Mouse (Mus musculus): ENCODE results near the gene Bap1. TPM values are rescaled to one million over a fixed set of nuclear protein-coding genes. Genes with fewer than 3 reads are reported as not detected.
A peak's percentile ranks its signal among the peaks of the same experiment; 100 is the strongest.

Gene Bap1
- polyA plus RNA-seq, 1 experiment: 106 TPM

DNA sequence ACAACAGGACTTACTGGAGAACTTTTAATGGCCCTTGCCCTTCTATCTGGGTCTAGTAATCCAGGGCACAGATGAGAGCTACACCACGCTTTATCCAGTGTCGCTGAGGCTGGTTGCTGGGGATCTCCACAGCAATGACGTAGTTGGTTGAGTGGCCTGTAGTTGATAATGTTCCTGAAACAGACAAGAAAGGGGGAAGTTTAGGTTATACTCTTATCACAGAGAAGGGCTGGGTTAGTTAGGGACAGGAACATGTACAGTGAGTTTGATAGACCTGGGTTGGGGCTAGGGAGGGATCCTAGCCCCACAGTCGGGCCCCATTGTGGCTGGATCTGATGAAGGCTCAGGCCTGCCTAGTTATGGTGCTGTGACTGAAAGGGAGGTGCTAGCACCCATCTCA lies 9.1 kb downstream of the Bap1 start:
- 96% methylated on average over 4 of the region's 4 CpGs for WGBS

DNA sequence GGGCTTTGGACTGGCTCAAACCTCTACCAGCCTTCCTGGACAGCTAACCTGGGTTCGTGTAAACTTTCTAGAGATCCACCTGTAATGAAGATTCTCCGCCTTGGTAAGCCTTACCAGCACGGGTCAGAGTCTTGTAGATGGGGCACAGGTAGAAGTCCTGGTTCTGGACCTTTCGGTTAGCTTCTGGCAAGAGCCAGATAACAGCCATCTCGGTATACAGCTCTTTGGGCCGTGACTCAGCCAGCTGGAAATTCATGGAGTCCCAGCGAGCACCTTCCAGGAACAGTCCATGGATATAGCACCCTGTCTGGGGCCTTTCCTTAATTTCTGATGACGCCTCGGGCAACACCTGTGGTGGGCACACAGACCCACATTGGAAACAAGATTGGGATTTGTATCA lies 9.7 kb downstream of the Bap1 start:
- Histone ChIP-seq H3K36me3 (ENCODE audit: control insufficient read depth, insufficient read depth, low read length) (peaks cover 46% of the 10 kb centered on the region), H3K4me1 (replicated peaks; ENCODE audit: control insufficient read depth, insufficient read depth, low read length) (no peaks in the 10 kb centered on the region), H3K27me3 (ENCODE audit: control insufficient read depth, insufficient read depth, low read length) (no peaks in the 10 kb centered on the region), H3K27ac (ENCODE audit: control insufficient read depth, insufficient read depth, low read length) (no peak overlapping the region), H3K4me3 (ENCODE audit: control insufficient read depth, insufficient read depth, low read length) (no peak overlapping the region)
- DNase-seq: no peak
- TF ChIP-seq CTCF (IDR thresholded peaks at IDR 0.05; ENCODE audit: borderline replicate concordance, control insufficient read depth, extremely low read depth, insufficient read depth, low read length, poor library complexity) (no peak), POLR2A (IDR thresholded peaks at IDR 0.05; ENCODE audit: control insufficient read depth, extremely low read depth, insufficient read depth, low read length, poor library complexity) (no peak)
- WGBS: 97% methylated on average over 9 of the region's 9 CpGs

More for the DNA sequence above, 9.1 kb downstream of the Bap1 start:
- Histone ChIP-seq H3K4me3 (ENCODE audit: control insufficient read depth, insufficient read depth, low read length) (no peak overlapping the region), H3K36me3 (ENCODE audit: control insufficient read depth, insufficient read depth, low read length) (peaks cover 52% of the 10 kb centered on the region), H3K4me1 (replicated peaks; ENCODE audit: control insufficient read depth, insufficient read depth, low read length) (no peaks in the 10 kb centered on the region), H3K27me3 (ENCODE audit: control insufficient read depth, insufficient read depth, low read length) (no peaks in the 10 kb centered on the region), H3K27ac (ENCODE audit: control insufficient read depth, insufficient read depth, low read length) (no peak overlapping the region)
- no peak for DNase-seq
- TF ChIP-seq POLR2A (IDR thresholded peaks at IDR 0.05; ENCODE audit: control insufficient read depth, extremely low read depth, insufficient read depth, low read length, poor library complexity) (no peak), CTCF (IDR thresholded peaks at IDR 0.05; ENCODE audit: borderline replicate concordance, control insufficient read depth, extremely low read depth, insufficient read depth, low read length, poor library complexity) (no peak)

- Histone ChIP-seq H3K27ac (ENCODE audit: control insufficient read depth, insufficient read depth, low read length) (no peak overlapping the region), H3K36me3 (ENCODE audit: control insufficient read depth, insufficient read depth, low read length) (no peaks in the 10 kb centered on the region), H3K27me3 (ENCODE audit: control insufficient read depth, insufficient read depth, low read length) (no peaks in the 10 kb centered on the region), H3K4me1 (replicated peaks; ENCODE audit: control insufficient read depth, insufficient read depth, low read length) (peaks cover 5% of the 10 kb centered on the region; the same call in 1 of the 2 replicates), H3K4me3 (ENCODE audit: control insufficient read depth, insufficient read depth, low read length) (no peak overlapping the region)
- DNase-seq: no peak
- TF ChIP-seq CTCF (IDR thresholded peaks at IDR 0.05; ENCODE audit: borderline replicate concordance, control insufficient read depth, extremely low read depth, insufficient read depth, low read length, poor library complexity) (no peak), POLR2A (IDR thresholded peaks at IDR 0.05; ENCODE audit: control insufficient read depth, extremely low read depth, insufficient read depth, low read length, poor library complexity) (no peak)
- 97% methylated on average over 11 of the region's 11 CpGs for WGBS
These were observed 16.4 kb downstream of the Bap1 start for GRCm38 (mm10) chr14:31267649-31268048.

DNA sequence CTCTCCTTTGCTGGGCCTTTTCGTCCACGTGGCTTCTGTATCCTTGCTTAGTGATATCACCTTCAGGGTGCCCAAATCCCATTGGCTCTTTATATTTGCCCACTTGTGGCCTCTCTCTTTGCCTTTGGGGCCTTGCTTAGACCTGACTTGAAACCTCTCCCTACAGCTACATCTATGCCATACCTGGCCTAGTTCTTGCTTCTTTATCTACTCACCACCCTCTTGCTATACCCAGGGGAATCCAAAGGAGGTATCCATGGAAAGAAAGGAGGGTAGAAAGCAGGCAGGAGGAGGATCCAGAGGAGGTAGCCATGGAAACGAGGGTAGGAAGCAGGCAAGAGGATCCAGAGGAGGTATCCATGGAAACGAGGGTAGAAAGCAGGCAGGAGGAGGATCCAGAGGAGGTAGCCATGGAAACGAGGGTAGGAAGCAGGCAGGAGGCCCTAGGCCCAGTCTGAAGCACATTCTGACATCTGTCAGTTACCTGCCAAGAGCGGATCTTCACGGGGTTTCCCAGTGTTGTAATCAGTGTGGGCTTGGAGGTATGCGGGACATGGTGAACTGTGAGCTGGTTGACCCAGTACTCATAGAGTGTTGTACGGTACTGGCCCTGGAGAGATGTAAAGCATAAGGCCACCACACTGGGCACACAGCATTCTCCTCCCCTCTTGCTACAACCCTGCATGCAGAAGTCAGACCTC lies 17.2 kb downstream of the Bap1 start:
- 91% methylated on average over 9 of the region's 9 CpGs for WGBS
- Histone ChIP-seq H3K36me3 (ENCODE audit: control insufficient read depth, insufficient read depth, low read length) (no peaks in the 10 kb centered on the region), H3K27ac (ENCODE audit: control insufficient read depth, insufficient read depth, low read length) (no peak overlapping the region), H3K4me1 (replicated peaks; ENCODE audit: control insufficient read depth, insufficient read depth, low read length) (peaks cover 5% of the 10 kb centered on the region; the same call in 1 of the 2 replicates), H3K4me3 (ENCODE audit: control insufficient read depth, insufficient read depth, low read length) (no peak overlapping the region), H3K27me3 (ENCODE audit: control insufficient read depth, insufficient read depth, low read length) (no peaks in the 10 kb centered on the region)
- no peak for DNase-seq
- TF ChIP-seq CTCF (IDR thresholded peaks at IDR 0.05; ENCODE audit: borderline replicate concordance, control insufficient read depth, extremely low read depth, insufficient read depth, low read length, poor library complexity) (no peak), POLR2A (IDR thresholded peaks at IDR 0.05; ENCODE audit: control insufficient read depth, extremely low read depth, insufficient read depth, low read length, poor library complexity) (no peak)

DNA sequence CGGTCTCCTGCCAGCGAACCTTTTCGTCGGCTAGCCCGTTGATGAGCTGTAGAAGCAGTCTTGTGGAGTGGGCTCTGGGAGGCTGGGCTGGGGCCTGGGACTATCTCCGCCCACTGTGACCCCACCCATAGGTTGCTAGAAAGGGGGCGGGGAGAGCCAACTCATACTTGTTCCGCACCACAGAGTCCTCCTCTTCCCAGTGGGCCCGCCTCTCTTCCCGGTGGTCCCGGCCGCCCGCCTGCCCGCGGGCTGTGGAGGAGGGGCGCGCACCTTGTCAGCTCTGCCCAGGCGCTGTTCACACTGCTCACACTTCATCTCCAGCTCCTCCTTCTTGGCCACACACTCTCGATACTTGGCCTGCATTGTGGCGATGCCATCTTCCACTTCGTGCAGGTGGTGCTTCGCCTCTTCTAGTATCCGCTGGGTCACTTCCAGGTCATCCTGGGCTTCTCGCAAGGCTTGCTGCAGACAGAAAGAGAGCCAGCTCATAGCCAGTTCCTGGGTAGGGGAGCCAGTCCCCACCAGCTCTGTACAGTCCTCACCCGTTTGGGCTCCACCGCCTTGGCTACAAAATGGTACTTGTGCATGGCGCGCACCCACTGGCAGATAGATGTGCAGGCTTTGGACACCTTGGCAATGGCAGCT lies 18.3 kb downstream of the Bap1 start:
- TF ChIP-seq POLR2A (IDR thresholded peaks at IDR 0.05; ENCODE audit: control insufficient read depth, extremely low read depth, insufficient read depth, low read length, poor library complexity): no peak
- no peak for TF ChIP-seq CTCF (IDR thresholded peaks at IDR 0.05; ENCODE audit: borderline replicate concordance, control insufficient read depth, extremely low read depth, insufficient read depth, low read length, poor library complexity)
- H3K4me3 ChIP-seq (ENCODE audit: control insufficient read depth, insufficient read depth, low read length): no peak overlapping the region
- peaks cover 5% of the 10 kb centered on the region; the same call in 1 of the 2 replicates for H3K4me1 ChIP-seq (replicated peaks; ENCODE audit: control insufficient read depth, insufficient read depth, low read length)

GRCm38 (mm10) chr14:31271121-31271520 lies 19.9 kb downstream of the Bap1 start:
- Histone ChIP-seq H3K36me3 (ENCODE audit: control insufficient read depth, insufficient read depth, low read length) (no peaks in the 10 kb centered on the region), H3K27me3 (ENCODE audit: control insufficient read depth, insufficient read depth, low read length) (no peaks in the 10 kb centered on the region), H3K4me3 (ENCODE audit: control insufficient read depth, insufficient read depth, low read length) (no peak overlapping the region), H3K4me1 (replicated peaks; ENCODE audit: control insufficient read depth, insufficient read depth, low read length) (peaks cover 5% of the 10 kb centered on the region; the same call in 1 of the 2 replicates), H3K27ac (ENCODE audit: control insufficient read depth, insufficient read depth, low read length) (no peak overlapping the region)
- WGBS: 97% methylated on average over 6 of the region's 6 CpGs
- no peak for DNase-seq
- TF ChIP-seq POLR2A (IDR thresholded peaks at IDR 0.05; ENCODE audit: control insufficient read depth, extremely low read depth, insufficient read depth, low read length, poor library complexity) (no peak), CTCF (IDR thresholded peaks at IDR 0.05; ENCODE audit: borderline replicate concordance, control insufficient read depth, extremely low read depth, insufficient read depth, low read length, poor library complexity) (no peak)

More for the DNA sequence above, 18.3 kb downstream of the Bap1 start:
- 42% methylated on average over 28 of the region's 28 CpGs for WGBS
- peak; percentile 5 for DNase-seq
- Histone ChIP-seq H3K27ac (ENCODE audit: control insufficient read depth, insufficient read depth, low read length) (no peak overlapping the region), H3K27me3 (ENCODE audit: control insufficient read depth, insufficient read depth, low read length) (no peaks in the 10 kb centered on the region), H3K36me3 (ENCODE audit: control insufficient read depth, insufficient read depth, low read length) (no peaks in the 10 kb centered on the region)
